17 mouse cellular contexts compared by ENCODE assay signal in genomic region chr12:50565198-50565597, GRCm38 (mm10).
"Had no signal": no experiment of that assay in that cellular context is flagged by ENCODE, and none has a peak within 500 bp of the region (broad histone marks: within the 10 kb centered on the region; RNA-seq: fewer than 3 reads in every experiment).

No protein-coding gene starts in this region.

- H3K27ac ChIP-seq: lung, embryonic 15.5 days; macrophage; midbrain, embryonic 13.5 days; midbrain, embryonic 15.5 days; neural tube, embryonic 12.5 days; stomach, embryonic 15.5 days; stomach, postnatal 0 days had no signal

- H3K27me3 ChIP-seq: lung, embryonic 15.5 days; megakaryocyte, embryonic 14.5 days; midbrain, embryonic 13.5 days; midbrain, embryonic 15.5 days; neural tube, embryonic 12.5 days; stomach, embryonic 15.5 days had no signal

- H3K4me3 ChIP-seq: lung, embryonic 15.5 days; megakaryocyte, embryonic 14.5 days; midbrain, embryonic 13.5 days; midbrain, embryonic 15.5 days; neural tube, embryonic 12.5 days; stomach, embryonic 15.5 days had no signal

- H3K36me3 ChIP-seq: lung, embryonic 15.5 days; midbrain, embryonic 13.5 days; midbrain, embryonic 15.5 days; neural tube, embryonic 12.5 days; stomach, embryonic 15.5 days had no signal

- H3K9ac ChIP-seq: lung, embryonic 15.5 days; midbrain, embryonic 13.5 days; midbrain, embryonic 15.5 days; neural tube, embryonic 12.5 days; stomach, embryonic 15.5 days had no signal

- H3K4me1 ChIP-seq: lung, embryonic 15.5 days; megakaryocyte, embryonic 14.5 days; midbrain, embryonic 13.5 days; midbrain, embryonic 15.5 days; neural tube, embryonic 12.5 days; stomach, embryonic 15.5 days had no signal

- DNase-seq: lung, adult 2 months; lung, postnatal 14 days; lung, postnatal 36 days; right cerebral cortex, postnatal 14 days; thymus, adult 2 months; thymus, postnatal 25 days; thymus, postnatal 4 days had no signal

- ATAC-seq: lung, postnatal 0 days; midbrain, embryonic 13.5 days; midbrain, embryonic 15.5 days had no signal

- H3K9me3 ChIP-seq: lung, embryonic 15.5 days; midbrain, embryonic 13.5 days; midbrain, embryonic 15.5 days; neural tube, embryonic 12.5 days; stomach, embryonic 15.5 days had no signal

- H3K4me2 ChIP-seq: lung, embryonic 15.5 days; midbrain, embryonic 11.5 days; midbrain, embryonic 13.5 days; midbrain, embryonic 15.5 days; neural tube, embryonic 12.5 days; stomach, embryonic 15.5 days had no signal
